Mouse (Mus musculus) MEL (cell line): ENCODE measurements around the gene Spaca3. TPM values are rescaled to one million over a fixed set of nuclear protein-coding genes. Genes with fewer than 3 reads are reported as not detected.

Experiments
- DNase-seq: peaks from one replicate; pipeline ENCODE4 v3.0.0; 2011; ENCODE audit warnings: low read depth, low spot score
- H3K27ac ChIP-seq: 2 replicates; pipeline ENCODE4 v1.5.1; 2012; ENCODE audit warnings: low read depth, mild to moderate bottlenecking, control low read depth, low read length, moderate library complexity; ENCODE audit not compliant: control insufficient read depth
- H3K27me3 ChIP-seq, 2 experiments: fragments of 150-350 bp in 1 of 2; sonication (generic) in 1 of 2; 2 replicates each; pipeline ENCODE4 v1.6.1; 2012; ENCODE audit warnings: low read length in 2 of 2, mild to moderate bottlenecking in 2 of 2, improper control_type of control experiment in 1 of 2, moderate library complexity in 1 of 2; ENCODE audit not compliant: insufficient read depth in 2 of 2, control insufficient read depth in 1 of 2
- H3K36me3 ChIP-seq, 2 experiments: 2 replicates each; pipeline ENCODE4 v1.6.1; 2012 to 2014; ENCODE audit warnings: low read length in 2 of 2, improper control_type of control experiment in 1 of 2, inconsistent platforms in 1 of 2, mild to moderate bottlenecking in 1 of 2; ENCODE audit not compliant: insufficient read depth in 2 of 2, control insufficient read depth in 1 of 2
- H3K4me1 ChIP-seq, 2 experiments: fragments of 150-350 bp in 1 of 2; sonication (generic) in 1 of 2; 2 replicates each; pipeline ENCODE4 v1.6.1; 2012; ENCODE audit warnings: low read length in 2 of 2, improper control_type of control experiment in 1 of 2, mild to moderate bottlenecking in 1 of 2; ENCODE audit not compliant: insufficient read depth in 2 of 2, control insufficient read depth in 1 of 2
- H3K4me3 ChIP-seq, 2 experiments: fragments of 150-350 bp in 1 of 2; sonication (generic) in 1 of 2; 2 replicates each; pipeline ENCODE4 v1.5.1; 2012; ENCODE audit warnings: low read depth in 2 of 2, low read length in 2 of 2, mild to moderate bottlenecking in 2 of 2, moderate library complexity in 2 of 2, control low read depth in 1 of 2, improper control_type of control experiment in 1 of 2; ENCODE audit not compliant: control insufficient read depth in 1 of 2, insufficient read depth in 1 of 2
- H3K79me2 ChIP-seq: 2 replicates; pipeline ENCODE4 v1.6.1; 2012; ENCODE audit warnings: mild to moderate bottlenecking, low read length, moderate library complexity; ENCODE audit not compliant: control insufficient read depth, poor library complexity, insufficient read depth
- H3K9ac ChIP-seq: 2 replicates; pipeline ENCODE4 v1.6.1; 2012; ENCODE audit warnings: low read depth, mild to moderate bottlenecking, control low read depth, low read length, moderate library complexity; ENCODE audit not compliant: control insufficient read depth, poor library complexity, severe bottlenecking
- H3K9me3 ChIP-seq: fragments of 150-350 bp; sonication (generic); replicated peaks from 2 replicates; pipeline ENCODE4 v1.6.1; 2012; ENCODE audit warnings: mild to moderate bottlenecking, low read length, improper control_type of control experiment, moderate library complexity; ENCODE audit not compliant: insufficient read depth
- BHLHE40 ChIP-seq: IDR thresholded peaks from 2 replicates; pipeline ENCODE4 v1.6.1; 2012; ENCODE audit warnings: low read depth, mild to moderate bottlenecking, inconsistent platforms, low read length, improper control_type of control experiment, borderline replicate concordance
- CHD1 ChIP-seq: IDR thresholded peaks from 2 replicates; pipeline ENCODE4 v1.6.1; 2012; ENCODE audit warnings: low read depth, mild to moderate bottlenecking, inconsistent platforms, low read length, improper control_type of control experiment
- CTCF ChIP-seq, 3 experiments: IDR thresholded peaks in 2 of 3; conservative IDR thresholded peaks in 1 of 3; 2 replicates each; pipeline ENCODE4 v1.5.1; 2011 to 2012; ENCODE audit warnings: low read length in 3 of 3, low read depth in 2 of 3, mild to moderate bottlenecking in 2 of 3, improper control_type of control experiment in 1 of 3, inconsistent platforms in 1 of 3, mixed read lengths in 1 of 3, moderate library complexity in 1 of 3; ENCODE audit not compliant: control insufficient read depth in 1 of 3, insufficient read depth in 1 of 3, poor library complexity in 1 of 3, severe bottlenecking in 1 of 3
- EP300 ChIP-seq, 2 experiments: IDR thresholded peaks; 2 replicates each; pipeline ENCODE4 v1.6.1; 2011; ENCODE audit warnings: improper control_type of control experiment in 2 of 2, low read length in 2 of 2, low read depth in 1 of 2, mild to moderate bottlenecking in 1 of 2
- ETS1 ChIP-seq: IDR thresholded peaks from 2 replicates; pipeline ENCODE4 v1.6.1; 2012; ENCODE audit warnings: low read depth, mild to moderate bottlenecking, inconsistent platforms, low read length, improper control_type of control experiment, moderate library complexity
- GATA1 ChIP-seq: IDR thresholded peaks from 2 replicates; pipeline ENCODE4 v1.6.1; 2011; ENCODE audit warnings: low read depth, low read length, improper control_type of control experiment
- JUND ChIP-seq: IDR thresholded peaks from 2 replicates; pipeline ENCODE4 v1.6.1; 2011; ENCODE audit warnings: low read depth, mild to moderate bottlenecking, improper control_type of control experiment, low read length
- KAT2A ChIP-seq: conservative IDR thresholded peaks from 2 replicates; pipeline ENCODE4 v1.6.1; 2012; ENCODE audit warnings: low read depth, low read length, improper control_type of control experiment, inconsistent platforms
- MAZ ChIP-seq: IDR thresholded peaks from 2 replicates; pipeline ENCODE4 v1.6.1; 2012; ENCODE audit warnings: low read depth, mild to moderate bottlenecking, inconsistent platforms, low read length, improper control_type of control experiment
- MYB ChIP-seq: IDR thresholded peaks from 2 replicates; pipeline ENCODE4 v1.6.1; 2011; ENCODE audit warnings: mild to moderate bottlenecking, low read depth, low read length, improper control_type of control experiment
- MYC ChIP-seq: IDR thresholded peaks from 2 replicates; pipeline ENCODE4 v1.6.1; 2011; ENCODE audit warnings: low read depth, mild to moderate bottlenecking, low read length, improper control_type of control experiment, moderate library complexity
- NELFE ChIP-seq: IDR thresholded peaks from 2 replicates; pipeline ENCODE4 v1.6.1; 2011; ENCODE audit warnings: low read depth, low read length, improper control_type of control experiment
- NRF1 ChIP-seq: IDR thresholded peaks from 2 replicates; pipeline ENCODE4 v1.6.1; 2014; ENCODE audit warnings: low read depth, mild to moderate bottlenecking, inconsistent platforms, low read length, improper control_type of control experiment, moderate library complexity; ENCODE audit not compliant: poor library complexity, insufficient read depth, severe bottlenecking
- POLR2A ChIP-seq, 2 experiments: IDR thresholded peaks; 2 replicates each; pipeline ENCODE4 v1.6.1; 2011 to 2012; ENCODE audit warnings: low read length in 2 of 2, mild to moderate bottlenecking in 2 of 2, control low read depth in 1 of 2, improper control_type of control experiment in 1 of 2, low read depth in 1 of 2, moderate library complexity in 1 of 2; ENCODE audit not compliant: control insufficient read depth in 1 of 2, insufficient read depth in 1 of 2, poor library complexity in 1 of 2
- POLR2AphosphoS5 ChIP-seq: IDR thresholded peaks from 2 replicates; pipeline ENCODE4 v1.6.1; 2012; ENCODE audit warnings: low read depth, borderline replicate concordance, mild to moderate bottlenecking, inconsistent platforms, low read length, moderate library complexity, mixed read lengths
- RAD21 ChIP-seq: IDR thresholded peaks from 2 replicates; pipeline ENCODE4 v1.6.1; 2011; ENCODE audit warnings: mild to moderate bottlenecking, low read depth, low read length, improper control_type of control experiment
- RCOR1 ChIP-seq: IDR thresholded peaks from 2 replicates; pipeline ENCODE4 v1.6.1; 2012; ENCODE audit warnings: low read depth, mild to moderate bottlenecking, inconsistent platforms, low read length, improper control_type of control experiment
- SIN3A ChIP-seq: IDR thresholded peaks from 2 replicates; pipeline ENCODE4 v1.6.1; 2012; ENCODE audit warnings: low read length, improper control_type of control experiment, inconsistent platforms
- SMC3 ChIP-seq: IDR thresholded peaks from 2 replicates; pipeline ENCODE4 v1.6.1; 2011; ENCODE audit warnings: low read depth, low read length, improper control_type of control experiment
- TBP ChIP-seq: IDR thresholded peaks from 2 replicates; pipeline ENCODE4 v1.8.0; 2011; ENCODE audit warnings: low read depth, low read length, improper control_type of control experiment
- UBTF ChIP-seq: IDR thresholded peaks from 2 replicates; pipeline ENCODE4 v1.6.1; 2012; ENCODE audit warnings: low read depth, mild to moderate bottlenecking, inconsistent platforms, low read length, improper control_type of control experiment, moderate library complexity, borderline replicate concordance; ENCODE audit not compliant: insufficient read depth
- USF1 ChIP-seq: IDR thresholded peaks from 2 replicates; pipeline ENCODE4 v1.6.1; 2014; ENCODE audit warnings: low read depth, mild to moderate bottlenecking, inconsistent platforms, low read length, improper control_type of control experiment, moderate library complexity
- USF2 ChIP-seq, 2 experiments: IDR thresholded peaks; 2 replicates each; pipeline ENCODE4 v1.6.1; 2011 to 2012; ENCODE audit warnings: improper control_type of control experiment in 2 of 2, low read length in 2 of 2, borderline replicate concordance in 1 of 2, inconsistent platforms in 1 of 2, low read depth in 1 of 2, mild to moderate bottlenecking in 1 of 2; ENCODE audit not compliant: insufficient read depth in 1 of 2
- ZC3H11A ChIP-seq: IDR thresholded peaks from 2 replicates; pipeline ENCODE4 v1.6.1; 2012; ENCODE audit warnings: low read depth, mild to moderate bottlenecking, inconsistent platforms, low read length, improper control_type of control experiment
- ZMIZ1 ChIP-seq: IDR thresholded peaks from 2 replicates; pipeline ENCODE4 v1.6.1; 2012; ENCODE audit warnings: low read depth, mild to moderate bottlenecking, inconsistent platforms, low read length, improper control_type of control experiment, moderate library complexity
- polyA plus RNA-seq, 2 experiments: library from polyadenylated mRNA; stranded (reverse) in 1 of 2; unstranded in 1 of 2; fragments of >175 nt in 1 of 2; fragments of >200 nt in 1 of 2; gene quantifications; 2 replicates each; pipeline versions ENCODE4 v1.2.1 to v1.2.4; 2012; ENCODE audit warnings: low replicate concordance in 2 of 2, low read depth in 1 of 2; ENCODE audit not compliant: insufficient read length in 2 of 2, insufficient read depth in 1 of 2, missing spikeins in 1 of 2
- total RNA-seq: library from RNA; depleted of rRNA; stranded (reverse); fragments of 300-350 nt; gene quantifications from 2 replicates; pipeline ENCODE4 v1.2.3, GENCODE M21; 2012

The Spaca3 gene
- total and polyA plus RNA-seq, 3 experiments: not detected

GRCm38 (mm10) chr11:80862941-80863340 is 4.8 kb downstream of the Spaca3 start:
- H3K36me3 ChIP-seq: no peaks in the 10 kb centered on the region
- H3K27me3 ChIP-seq: peaks cover 2 to 4% of the 10 kb centered on the region in 2 experiments
- no peaks in the 10 kb centered on the region for H3K9me3 ChIP-seq
- no peak overlapping the region for H3K27ac ChIP-seq
- H3K9ac ChIP-seq: no peak overlapping the region
- TF ChIP-seq SMC3 (no peak), BHLHE40 (no peak), POLR2AphosphoS5 (no peak), KAT2A (no peak), NELFE (no peak), ZMIZ1 (no peak), ZC3H11A (no peak), MYB (no peak), SIN3A (no peak)
- H3K4me1 ChIP-seq: no peaks in the 10 kb centered on the region
- DNase-seq: no peak
- H3K79me2 ChIP-seq: no peaks in the 10 kb centered on the region
- no peak overlapping the region for H3K4me3 ChIP-seq

GRCm38 (mm10) chr11:80868039-80868438 is 9.9 kb downstream of the Spaca3 start:
- H3K36me3 ChIP-seq: peaks cover 0 to 8% of the 10 kb centered on the region in 2 experiments; a peak in 2 of 4 replicates
- peaks cover 0 to 2% of the 10 kb centered on the region in 2 experiments; a peak in 3 of 4 replicates for H3K27me3 ChIP-seq

DNA sequence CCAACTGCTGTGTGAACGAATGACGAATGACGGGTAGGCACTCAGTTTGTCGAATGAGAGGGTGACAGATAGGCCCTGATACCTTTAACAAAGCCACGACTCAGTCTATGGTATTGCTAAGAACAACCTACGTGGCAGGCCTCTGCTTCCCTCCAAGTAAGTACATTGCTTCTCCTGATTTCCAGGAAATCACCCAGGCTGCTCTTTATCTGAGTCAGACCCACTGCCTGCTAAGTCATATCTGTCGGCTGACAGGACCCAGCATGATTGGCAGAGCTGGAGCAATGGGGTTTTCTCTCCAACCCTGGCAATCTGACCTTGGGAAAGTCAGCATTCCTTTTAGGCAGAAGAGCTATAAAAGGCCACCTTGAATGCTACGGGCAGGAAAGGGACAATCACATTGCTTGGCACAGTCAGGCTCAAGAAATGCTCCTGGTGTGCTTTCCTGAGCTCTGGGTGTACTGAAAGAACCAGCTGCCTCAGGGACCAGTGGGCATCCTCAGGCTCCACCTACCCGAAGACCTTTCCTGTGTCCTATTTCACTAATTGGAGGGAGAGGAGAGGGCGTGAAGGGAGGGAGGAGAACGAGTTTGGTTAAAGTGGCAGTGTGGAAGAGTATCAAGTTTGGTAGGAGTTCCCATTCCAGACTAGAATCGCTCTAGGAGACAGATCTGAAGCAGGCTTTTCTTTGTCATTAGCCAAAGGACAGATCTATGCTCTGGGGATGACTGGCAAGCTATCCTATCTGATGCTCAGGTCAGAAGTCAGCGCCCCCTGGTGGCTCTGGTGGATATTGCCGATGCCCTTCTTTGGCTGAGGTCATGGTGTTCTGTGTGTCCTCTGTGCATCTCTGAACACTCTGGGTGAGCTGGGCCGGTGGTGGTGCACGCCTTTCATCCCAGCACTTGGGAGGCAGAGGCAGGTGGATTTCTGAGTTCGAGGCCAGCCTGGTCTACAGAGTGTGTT is 14.6 kb downstream of the Spaca3 start:
- Histone ChIP-seq H3K4me1 (peaks cover 0 to 14% of the 10 kb centered on the region in 2 experiments; a peak in 2 of 4 replicates), H3K27me3 (no peaks in the 10 kb centered on the region; a peak in 1 of 4 replicates), H3K9ac (no peak overlapping the region), H3K4me3 (no peak overlapping the region), H3K9me3 (no peaks in the 10 kb centered on the region), H3K27ac (peak overlapping the region; percentile 14; the same call in 1 of the 2 replicates), H3K79me2 (no peaks in the 10 kb centered on the region), H3K36me3 (peaks cover 0 to 8% of the 10 kb centered on the region in 2 experiments; a peak in 2 of 4 replicates)
- DNase-seq: peak; percentile 88
- no peak for TF ChIP-seq BHLHE40
- no peak for TF ChIP-seq USF2 (IDR thresholded peaks at IDR 0.05; ENCODE audit: borderline replicate concordance in 1 of 2, insufficient read depth in 1 of 2, low read depth in 1 of 2, low read length in 2 of 2)
- TF ChIP-seq RAD21: peak; percentile 74
- no peak for TF ChIP-seq POLR2A (IDR thresholded peaks at IDR 0.05; ENCODE audit: control insufficient read depth in 1 of 2, insufficient read depth in 1 of 2, low read depth in 1 of 2, low read length in 2 of 2, poor library complexity in 1 of 2)
- TF ChIP-seq CTCF (IDR thresholded peaks at IDR 0.05 in 2 of 3, conservative IDR thresholded peaks at IDR 0.05 in 1 of 3; ENCODE audit: control insufficient read depth in 1 of 3, insufficient read depth in 1 of 3, low read depth in 2 of 3, low read length in 3 of 3, poor library complexity in 1 of 3, severe bottlenecking in 1 of 3): peak; percentile 88 to 97 (median 91)
- TF ChIP-seq MAZ: no peak
- no peak for TF ChIP-seq RCOR1
- no peak for TF ChIP-seq ETS1
- no peak for TF ChIP-seq USF1
- no peak for TF ChIP-seq POLR2AphosphoS5
- TF ChIP-seq UBTF: no peak
- TF ChIP-seq CHD1: no peak
- TF ChIP-seq NRF1: no peak

More at GRCm38 (mm10) chr11:80868039-80868438, 9.9 kb downstream of the Spaca3 start:
- Histone ChIP-seq H3K9me3 (no peaks in the 10 kb centered on the region), H3K27ac (no peak overlapping the region), H3K79me2 (no peaks in the 10 kb centered on the region), H3K9ac (no peak overlapping the region), H3K4me3 (no peak overlapping the region), H3K4me1 (peaks cover 0 to 14% of the 10 kb centered on the region in 2 experiments; a peak in 2 of 4 replicates)
- no peak for DNase-seq
- TF ChIP-seq EP300 (IDR thresholded peaks at IDR 0.05; ENCODE audit: low read depth in 1 of 2, low read length in 2 of 2): no peak
- TF ChIP-seq GATA1: no peak
- TF ChIP-seq BHLHE40: no peak
- TF ChIP-seq TBP: no peak
- no peak for TF ChIP-seq MYC
- TF ChIP-seq JUND: no peak
